Mouse (Mus musculus) cerebellum, postnatal 25 days (tissue): ENCODE results near the gene Htr6.
A peak's percentile ranks its signal among the peaks of the same experiment; 100 is the strongest.

Source experiments
- DNase-seq, 2 experiments: peaks; one replicate each; pipeline ENCODE4 v3.0.0; 2021; ENCODE audit warnings: mixed read lengths in 2 of 2

Htr6 gene

DNA sequence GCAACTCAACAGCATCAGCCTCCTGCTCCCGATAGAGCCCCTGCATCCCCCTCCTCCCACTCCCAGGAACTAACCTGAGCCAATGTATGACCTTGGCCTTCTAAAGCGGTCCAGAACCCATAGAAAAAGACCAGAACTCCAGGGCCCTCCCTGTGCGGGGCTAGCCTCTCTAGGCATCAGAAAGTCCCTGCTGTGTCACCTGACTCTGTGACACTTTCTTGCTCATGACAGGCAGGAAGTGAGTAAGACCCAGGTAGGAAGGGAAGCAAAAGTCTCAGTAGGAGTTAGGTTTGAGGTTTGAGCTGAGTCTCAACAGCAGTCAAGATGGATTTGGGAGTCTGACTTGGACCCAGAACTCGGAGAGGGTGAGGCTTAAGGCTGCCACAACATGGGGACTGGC lies 11.6 kb upstream of the Htr6 start:
- no peak for DNase-seq

DNA sequence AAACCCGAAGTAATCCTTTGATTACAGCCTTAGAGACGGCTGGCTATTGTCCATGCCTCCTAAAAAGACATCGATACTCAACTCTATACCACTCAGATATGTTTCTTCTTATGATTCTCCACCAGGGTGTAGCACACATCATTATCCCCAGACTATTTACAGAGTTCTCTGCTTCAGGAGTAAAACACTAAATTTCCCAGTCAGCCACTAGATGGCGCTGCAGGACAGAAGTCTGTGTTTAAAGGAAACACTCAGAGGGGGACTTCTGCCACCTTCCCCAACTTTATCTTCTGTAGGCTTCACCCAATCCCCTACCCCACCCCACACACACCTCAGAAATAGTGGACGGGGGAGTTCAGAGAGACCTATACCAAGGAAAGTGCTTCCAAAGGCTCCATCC lies 10.7 kb upstream of the Htr6 start:
- peak; percentile 82 to 90 for DNase-seq

GRCm38 (mm10) chr4:139085337-139085736 lies 10.0 kb upstream of the Htr6 start:
- DNase-seq = no peak

GRCm38 (mm10) chr4:139082790-139083564 lies 7.6 kb upstream of the Htr6 start:
- peak in 1 of 2 experiments; percentile 33 for DNase-seq

DNA sequence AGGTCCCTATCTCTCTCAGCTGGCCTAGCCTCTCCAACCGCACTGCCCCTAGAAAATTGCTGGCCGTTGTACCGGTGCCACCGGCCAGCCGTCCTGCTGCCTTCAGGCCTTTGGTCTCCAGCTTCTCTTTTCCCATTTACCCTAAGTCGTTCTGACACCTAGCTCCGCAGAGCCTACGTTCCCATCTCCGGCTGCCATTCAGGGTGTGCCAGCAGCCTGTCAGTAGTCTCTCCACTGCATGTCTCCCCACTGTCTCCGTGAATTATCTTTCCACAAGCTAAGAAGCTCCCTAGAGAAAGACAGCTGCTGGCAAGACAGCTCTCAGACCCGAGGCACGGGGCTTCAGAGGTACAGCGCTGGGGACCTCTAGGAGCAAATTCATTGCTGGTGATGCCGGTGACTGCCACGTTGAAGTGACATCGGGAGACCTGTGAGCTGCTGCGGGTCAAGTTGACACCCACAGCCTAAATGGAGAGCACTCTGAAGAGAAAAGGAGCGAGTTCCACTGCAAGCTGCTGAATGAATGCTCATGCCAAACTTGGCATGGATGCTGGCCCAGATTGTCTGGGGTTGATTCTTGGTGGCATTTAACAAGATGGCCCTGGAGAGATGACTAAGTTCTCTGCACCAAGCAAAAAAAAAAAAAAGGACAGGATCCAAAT lies 6.0 kb upstream of the Htr6 start:
- DNase-seq = peak; percentile 55 to 71

DNA sequence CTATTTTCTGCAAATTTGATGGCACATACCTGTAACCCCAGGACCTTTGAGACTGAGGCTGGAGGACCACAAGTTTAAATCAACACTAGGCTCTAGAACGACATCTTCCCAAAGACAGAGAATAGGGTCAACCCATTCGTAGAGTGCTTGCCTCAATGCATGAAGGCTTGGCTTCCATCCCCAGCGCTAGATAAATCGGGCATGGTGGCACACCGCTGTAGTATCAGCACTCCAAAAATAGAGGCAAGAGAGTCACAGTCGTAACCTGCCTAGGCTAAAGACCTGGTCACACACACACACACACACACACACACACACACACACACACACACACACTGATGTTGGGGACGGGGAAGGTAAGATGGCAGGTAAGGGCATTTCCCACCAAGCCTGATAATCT lies 4.9 kb upstream of the Htr6 start:
- no peak for DNase-seq

GRCm38 (mm10) chr4:139079439-139079838 lies 4.1 kb upstream of the Htr6 start:
- no peak for DNase-seq

DNA sequence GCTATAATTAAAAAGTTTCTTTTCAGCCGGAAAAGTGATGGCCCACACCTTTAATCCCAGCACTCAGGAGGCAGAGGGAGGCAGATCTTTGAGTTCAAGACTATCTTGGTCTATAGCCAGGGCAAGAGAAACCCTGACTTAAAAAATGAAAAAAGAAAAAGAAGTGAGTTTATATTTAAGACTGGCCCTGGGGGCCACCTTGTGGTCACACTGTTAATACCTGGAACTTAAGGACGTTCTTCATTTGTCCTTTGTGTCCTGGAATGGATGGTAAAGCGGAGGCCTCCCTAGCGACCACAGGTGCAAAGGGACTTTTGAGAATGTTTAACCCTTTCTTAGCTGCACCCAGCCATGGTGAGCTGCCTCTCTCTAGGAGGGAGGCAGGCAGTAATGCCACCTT lies 3.4 kb upstream of the Htr6 start:
- DNase-seq = peak in 1 of 2 experiments; percentile 39

- peak in 1 of 2 experiments; percentile 56 for DNase-seq
Measured at GRCm38 (mm10) chr4:139078313-139078712, 2.9 kb upstream of the Htr6 start.

- DNase-seq = peak; percentile 44 to 61
Measured at GRCm38 (mm10) chr4:139075915-139076314, 545 bp upstream of the Htr6 start.

- peak; percentile 30 to 54 for DNase-seq
Measured at GRCm38 (mm10) chr4:139074060-139074459, 1.3 kb downstream of the Htr6 start.

DNA sequence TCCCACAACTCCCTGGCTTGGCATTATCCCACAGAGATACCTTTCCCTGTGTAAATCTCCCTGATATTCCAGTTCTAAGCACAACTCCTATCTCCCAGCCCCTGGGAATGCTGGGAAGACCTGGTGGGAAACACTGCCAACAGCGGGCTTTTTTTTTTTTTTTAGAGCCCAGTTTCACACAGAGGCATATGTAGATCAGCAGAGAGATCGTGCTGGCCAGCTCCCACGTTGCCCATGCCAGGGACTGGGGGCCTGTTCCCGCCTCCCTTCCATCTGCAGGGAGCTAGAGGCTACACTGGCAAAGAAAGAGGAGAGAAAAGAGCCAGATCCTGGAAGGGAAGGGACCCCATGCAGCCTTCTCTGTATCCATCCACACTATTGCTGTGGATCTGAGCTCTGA lies 7.1 kb downstream of the Htr6 start:
- DNase-seq = no peak

- DNase-seq = no peak
Measured at GRCm38 (mm10) chr4:139064831-139065230, 10.5 kb downstream of the Htr6 start.

DNA sequence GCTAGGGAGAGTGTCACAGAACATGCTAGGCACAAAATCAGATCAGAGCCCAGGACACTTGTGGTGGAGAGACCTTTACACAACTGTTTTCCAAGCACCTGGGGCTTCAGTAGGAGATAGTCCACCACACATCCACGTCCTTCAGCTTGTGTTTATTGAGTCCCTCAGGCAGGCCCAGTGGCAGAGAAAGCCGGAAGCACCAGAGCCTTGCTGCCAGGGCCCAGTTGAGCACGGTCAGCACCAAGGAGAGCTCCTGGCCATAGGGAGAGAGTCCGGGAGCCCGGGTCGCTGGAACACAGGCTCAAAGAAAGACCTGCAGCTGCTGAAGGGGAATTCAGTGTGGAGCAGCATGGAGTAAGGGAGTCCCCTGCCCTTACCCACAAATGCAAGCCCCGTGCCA lies 15.8 kb downstream of the Htr6 start:
- DNase-seq = no peak

- no peak for DNase-seq
Measured at GRCm38 (mm10) chr4:139058029-139058428, 17.3 kb downstream of the Htr6 start.

GRCm38 (mm10) chr4:139057291-139057690 lies 18.1 kb downstream of the Htr6 start:
- peak in 1 of 2 experiments; percentile 25 for DNase-seq

- DNase-seq = no peak
Measured at GRCm38 (mm10) chr4:139055744-139056143, 19.6 kb downstream of the Htr6 start.

GRCm38 (mm10) chr4:139055336-139055735 lies 20.0 kb downstream of the Htr6 start:
- DNase-seq = peak; percentile 73 to 83

DNA sequence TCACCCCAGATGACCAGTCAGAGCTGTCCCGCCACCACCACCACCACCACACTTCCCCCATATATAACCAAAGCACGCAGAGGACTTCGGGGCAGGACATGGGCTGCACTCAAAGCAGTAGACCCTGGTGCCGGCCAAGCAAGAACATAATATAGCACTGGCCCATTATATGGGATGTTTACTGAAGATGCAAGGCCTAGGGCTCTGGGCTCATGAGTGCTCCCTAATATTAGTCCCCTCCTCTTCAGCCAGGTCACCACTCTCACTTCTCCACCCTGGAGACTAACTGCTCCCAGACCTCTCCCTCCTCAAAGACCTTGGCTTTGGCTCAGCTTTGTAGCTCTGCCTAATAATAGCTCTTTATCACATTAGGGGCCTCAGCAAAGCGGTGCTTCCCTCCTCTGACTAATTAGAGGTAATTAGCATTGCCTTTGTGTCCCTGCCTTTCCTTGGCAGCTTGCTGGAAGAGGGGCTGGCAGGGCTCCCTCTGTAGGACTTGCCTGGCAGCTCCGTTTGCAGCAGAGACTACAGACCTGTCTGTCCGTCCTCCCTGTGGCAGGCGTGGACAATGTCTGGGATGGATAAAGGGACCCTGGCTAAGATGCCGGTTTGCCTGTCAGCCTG lies 21.0 kb downstream of the Htr6 start:
- peak; percentile 29 to 47 for DNase-seq

DNA sequence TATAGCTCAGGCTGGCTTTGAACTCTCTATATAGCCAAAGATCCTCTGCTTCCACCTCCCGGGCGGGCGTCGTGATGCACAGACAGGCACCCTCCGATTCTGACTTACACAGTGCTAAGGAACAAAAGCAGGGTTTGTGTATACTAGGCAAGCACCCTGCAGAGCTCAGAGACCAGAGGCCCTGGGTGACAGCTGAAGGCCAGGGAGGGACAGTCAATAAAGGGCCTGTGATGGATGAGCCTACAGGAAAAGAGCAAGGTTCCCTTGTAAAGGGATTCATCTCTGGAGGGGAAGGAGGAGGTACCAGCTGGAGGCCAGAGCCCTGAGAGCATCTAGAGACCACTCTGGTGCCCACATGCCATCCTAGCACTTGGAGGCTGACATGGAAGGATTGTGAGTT lies 22.0 kb downstream of the Htr6 start:
- DNase-seq = no peak

DNA sequence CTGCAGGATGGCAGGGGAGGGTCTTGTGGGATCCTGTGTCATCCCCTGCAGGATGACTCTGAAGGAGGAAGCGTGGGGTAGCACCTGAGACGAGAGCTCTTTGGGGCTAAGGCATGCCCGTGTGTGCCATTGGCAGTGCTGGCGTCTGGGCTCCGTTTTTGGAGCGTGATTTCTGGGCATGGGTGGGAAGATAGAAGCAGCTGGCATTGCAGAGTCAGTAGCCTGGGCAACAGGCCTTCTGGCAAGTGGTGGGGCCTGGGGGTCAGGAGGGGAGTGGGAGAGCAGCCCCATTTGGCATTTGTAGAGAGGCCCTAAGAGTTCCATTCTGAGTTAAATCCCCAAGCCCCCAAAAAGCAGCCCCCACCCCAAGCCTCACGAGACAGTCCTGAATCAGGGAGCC lies 22.6 kb downstream of the Htr6 start:
- no peak for DNase-seq

DNA sequence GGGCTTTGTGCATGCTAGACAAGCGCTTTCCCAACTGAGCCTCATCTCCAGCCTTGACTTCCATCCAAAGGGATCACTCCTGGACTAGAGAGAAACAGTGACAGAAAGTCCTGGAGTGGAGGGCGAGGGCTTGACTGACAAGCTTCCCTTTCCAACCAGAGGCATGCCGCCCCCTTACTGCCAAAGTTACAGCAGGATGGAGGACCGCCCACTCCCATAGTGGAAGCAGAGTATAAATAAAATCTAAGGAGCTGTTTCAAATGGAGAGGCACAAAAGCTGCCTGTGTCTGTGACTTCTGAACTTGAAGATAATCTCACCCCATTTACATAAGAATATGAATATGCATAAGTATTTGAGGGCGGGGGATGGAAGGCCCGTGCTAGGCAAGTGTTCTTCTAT lies 26.9 kb downstream of the Htr6 start:
- no peak for DNase-seq

DNA sequence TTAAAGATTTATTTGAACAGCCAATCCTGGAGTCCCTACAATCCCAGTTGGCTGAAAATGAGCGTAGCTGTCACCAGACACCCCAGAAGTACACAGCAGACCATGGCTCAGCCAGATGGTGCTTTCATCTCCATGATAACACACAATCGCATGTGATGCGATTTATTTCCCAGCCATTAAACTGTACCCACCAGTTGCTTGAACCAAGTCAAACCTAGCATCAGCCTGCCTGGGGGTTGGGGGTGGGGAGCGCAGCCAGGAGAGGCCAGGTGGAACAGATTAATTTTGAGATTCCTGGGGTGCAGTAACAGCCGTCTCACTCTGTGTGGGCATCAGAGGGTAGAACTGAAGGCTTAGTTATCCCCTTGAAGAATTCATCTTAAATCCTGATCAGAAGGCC lies 29.0 kb downstream of the Htr6 start:
- peak; percentile 32 to 48 for DNase-seq

- no peak for DNase-seq
Measured at GRCm38 (mm10) chr4:139044566-139044965, 30.8 kb downstream of the Htr6 start.
